Comparison of ENCODE assay signal across 28 mouse cellular contexts in the genomic region with DNA sequence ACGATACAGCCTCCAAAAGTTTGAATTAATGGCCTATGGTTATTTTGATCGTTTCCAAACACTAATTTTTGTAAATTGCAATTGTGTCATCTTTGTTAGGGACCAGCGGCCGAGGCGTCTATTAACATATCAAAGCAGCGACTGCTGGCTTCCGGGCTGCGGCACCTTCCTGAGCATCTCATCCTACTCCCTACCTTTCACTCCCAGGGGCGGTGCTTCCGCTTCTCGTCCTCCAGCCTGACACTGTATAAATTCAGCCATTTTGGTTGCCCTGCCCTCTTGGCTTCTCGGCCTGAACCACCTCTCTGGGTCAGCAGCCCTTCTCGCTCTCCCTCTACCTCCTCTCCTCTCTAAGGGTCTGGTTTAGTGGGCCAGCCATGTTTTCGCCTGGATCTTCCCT. TPM values are rescaled to one million over a fixed set of nuclear protein-coding genes. Genes with fewer than 3 reads are reported as not detected.
A peak's percentile ranks its signal among the peaks of the same experiment; 100 is the strongest.
DNase-seq lines count a peak whose midpoint lies in the region; ATAC-seq and TF ChIP-seq lines count a peak whose summit lies in the region.
"Had no signal": no experiment of that assay in that cellular context is flagged by ENCODE, and none has a peak within 500 bp of the region (broad histone marks: within the 10 kb centered on the region; RNA-seq: fewer than 3 reads in every experiment).

No protein-coding gene starts in this region.

- H3K9me3 ChIP-seq in heart, embryonic 11.5 days (replicated peaks; ENCODE audit: control insufficient read depth, low read length) = no peaks in the 10 kb centered on the region
- H3K9me3 ChIP-seq: forebrain, embryonic 13.5 days; hindbrain, embryonic 13.5 days; megakaryocyte, embryonic 14.5 days; midbrain, embryonic 12.5 days; neural tube, embryonic 13.5 days had no signal

- DNase-seq in heart, adult 18-20 months = no peak
- no peak for DNase-seq in testis, postnatal 14 days (ENCODE audit: low spot score)
- DNase-seq in R1 (ENCODE audit: low read depth, low spot score) = peak; percentile 91
- no peak for DNase-seq in layer of hippocampus, adult 2 months (ENCODE audit: low spot score in 2 of 2)
- DNase-seq in right cerebral cortex, postnatal 10 days (ENCODE audit: low spot score in 2 of 2) = no peak
- DNase-seq: adrenal gland, adult 2 months; adrenal gland, postnatal 36 days; cerebellum, adult 18-20 months; cerebellum, postnatal 10 days; gastrocnemius, postnatal 10 days; heart, postnatal 4 days; kidney, adult 9 months; kidney, postnatal 10 days; layer of hippocampus, adult 9-11 months; lung, adult 18-20 months; lung, postnatal 4 days; thymus, adult 18-20 months; thymus, postnatal 25 days had no signal

- no peak for TF ChIP-seq POLR2A in testis, adult 2 months (IDR thresholded peaks at IDR 0.05; ENCODE audit: control insufficient read depth, low read depth, low read length)

- H3K9ac ChIP-seq in heart, embryonic 11.5 days (ENCODE audit: low read depth, low read length) = 0 out of 2 replicates have a peak overlapping the region, but pooled peaks have one; percentile 1
- H3K9ac ChIP-seq: forebrain, embryonic 13.5 days; hindbrain, embryonic 13.5 days; midbrain, embryonic 12.5 days; neural tube, embryonic 13.5 days had no signal

- no peaks in the 10 kb centered on the region for H3K36me3 ChIP-seq in heart, embryonic 11.5 days (ENCODE audit: control insufficient read depth, insufficient read depth, low read length)
- H3K36me3 ChIP-seq in testis, adult 2 months (ENCODE audit: control insufficient read depth, insufficient read depth, low read length) = no peaks in the 10 kb centered on the region
- H3K36me3 ChIP-seq: hindbrain, embryonic 13.5 days; midbrain, embryonic 12.5 days; neural tube, embryonic 13.5 days had no signal

- TF ChIP-seq CTCF in testis, adult 2 months (IDR thresholded peaks at IDR 0.05; ENCODE audit: control insufficient read depth, insufficient read depth, insufficient replicate concordance, low read depth, low read length) = no peak
- no peak for TF ChIP-seq CTCF in layer of hippocampus, adult 2 months (conservative IDR thresholded peaks at IDR 0.05)

- H3K27me3 ChIP-seq in heart, embryonic 11.5 days (ENCODE audit: control insufficient read depth, insufficient read depth, low read length) = no peaks in the 10 kb centered on the region
- no peaks in the 10 kb centered on the region for H3K27me3 ChIP-seq in testis, adult 2 months (ENCODE audit: control insufficient read depth, insufficient read depth, low read length)
- H3K27me3 ChIP-seq: forebrain, embryonic 13.5 days; hindbrain, embryonic 13.5 days; megakaryocyte, embryonic 14.5 days; midbrain, embryonic 12.5 days; neural tube, embryonic 13.5 days had no signal

- no peak overlapping the region for H3K4me3 ChIP-seq in heart, embryonic 11.5 days (ENCODE audit: low read depth, low read length)
- peak overlapping the region; percentile 36 for H3K4me3 ChIP-seq in testis, adult 2 months (ENCODE audit: control insufficient read depth, low read depth, low read length)
- H3K4me3 ChIP-seq in layer of hippocampus, adult 2 months = no peak overlapping the region
- H3K4me3 ChIP-seq: forebrain, embryonic 13.5 days; hindbrain, embryonic 13.5 days; megakaryocyte, embryonic 14.5 days; midbrain, embryonic 12.5 days; neural tube, embryonic 13.5 days had no signal

- no peak overlapping the region for H3K27ac ChIP-seq in heart, embryonic 11.5 days (ENCODE audit: low read depth, low read length)
- no peak overlapping the region for H3K27ac ChIP-seq in testis, adult 2 months (ENCODE audit: control insufficient read depth, insufficient read depth, low read depth, low read length)
- H3K27ac ChIP-seq in layer of hippocampus, adult 2 months = no peak overlapping the region
- H3K27ac ChIP-seq: forebrain, embryonic 13.5 days; hindbrain, embryonic 13.5 days; midbrain, embryonic 12.5 days; neural tube, embryonic 13.5 days had no signal

- ATAC-seq in heart, embryonic 11.5 days (replicated peaks; ENCODE audit: insufficient number of reproducible peaks, low FRiP score, low TSS enrichment) = no peak
- ATAC-seq: activated CD4-positive, CD25-positive, alpha-beta regulatory T cell, adult 4 months; forebrain, embryonic 13.5 days; intestine, embryonic 16.5 days; lung, postnatal 0 days had no signal

- 0 out of 2 replicates have a peak, but pooled peaks cover 2% of the 10 kb centered on the region for H3K4me1 ChIP-seq in heart, embryonic 11.5 days (ENCODE audit: control insufficient read depth, insufficient read depth, low read length)
- H3K4me1 ChIP-seq in testis, adult 2 months (ENCODE audit: control insufficient read depth, insufficient read depth, low read length) = peaks cover 3% of the 10 kb centered on the region
- H3K4me1 ChIP-seq: forebrain, embryonic 13.5 days; hindbrain, embryonic 13.5 days; midbrain, embryonic 12.5 days; neural tube, embryonic 13.5 days had no signal

- peak overlapping the region; percentile 1; the same call in 1 of the 2 replicates for H3K4me2 ChIP-seq in heart, embryonic 11.5 days
- H3K4me2 ChIP-seq: forebrain, embryonic 13.5 days; hindbrain, embryonic 13.5 days; midbrain, embryonic 12.5 days; neural tube, embryonic 13.5 days had no signal

- WGBS in heart, embryonic 11.5 days (ENCODE audit: insufficient replicate concordance) = 42% methylated on average over 14 of the region's 14 CpGs

RNA-seq across cellular contexts. Expression of a gene that starts 11.8 kb away (rescaled TPM):
- polyA plus RNA-seq in heart, embryonic 11.5 days (2014; fragmentation: Nextera tagmentation; extraction: Ambion mirVana) = 47.7 and 51.2 TPM in 2 replicates
- 100 to 1,000 TPM; 252 to 254 TPM for total RNA-seq in heart, adult 18-20 months (2021)
- polyA plus RNA-seq in testis, adult 2 months (2012; rRNA removed) = 204 and 252 TPM in 2 replicates
- total RNA-seq in layer of hippocampus, adult 2 months (2021) = 100 to 1,000 TPM; 244 to 254 TPM
